Mouse (Mus musculus) urinary bladder, postnatal 36 days (tissue): ENCODE results near the gene BC117090.
"Not testable (repeated sequence)": the region's sequence is repeated elsewhere in the genome, so short reads cannot be mapped to it uniquely, and the experiment has no call there.

Experiments used
- DNase-seq, 2 experiments: peaks; one replicate each; pipeline ENCODE4 v3.0.0; 2022; ENCODE audit warnings: low spot score in 2 of 2, mixed read lengths in 1 of 2

BC117090 gene

DNA sequence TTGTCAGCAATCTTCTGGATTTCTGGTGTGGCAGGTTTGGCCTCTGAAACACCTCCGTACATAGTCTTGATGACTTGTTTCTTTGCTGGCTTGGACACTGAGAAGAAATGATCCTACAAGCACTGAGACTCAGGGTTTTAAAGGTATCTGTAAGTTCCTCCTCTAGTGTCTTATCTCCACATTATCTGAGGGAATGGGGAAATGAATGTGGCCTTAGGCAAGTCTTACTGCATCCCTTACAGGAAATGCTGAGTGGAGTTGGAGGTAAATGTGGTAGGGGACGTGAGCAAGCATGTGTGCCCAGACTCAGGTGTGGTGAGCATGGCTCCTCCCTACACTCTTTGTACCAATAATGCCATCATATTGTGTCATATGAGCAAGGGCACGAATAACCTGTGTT, at the start of gene BC117090:
TSS of gene BC117090 (minus strand) at position 101 of the 400 bp plus-strand sequence.
- DNase-seq = no peak

DNA sequence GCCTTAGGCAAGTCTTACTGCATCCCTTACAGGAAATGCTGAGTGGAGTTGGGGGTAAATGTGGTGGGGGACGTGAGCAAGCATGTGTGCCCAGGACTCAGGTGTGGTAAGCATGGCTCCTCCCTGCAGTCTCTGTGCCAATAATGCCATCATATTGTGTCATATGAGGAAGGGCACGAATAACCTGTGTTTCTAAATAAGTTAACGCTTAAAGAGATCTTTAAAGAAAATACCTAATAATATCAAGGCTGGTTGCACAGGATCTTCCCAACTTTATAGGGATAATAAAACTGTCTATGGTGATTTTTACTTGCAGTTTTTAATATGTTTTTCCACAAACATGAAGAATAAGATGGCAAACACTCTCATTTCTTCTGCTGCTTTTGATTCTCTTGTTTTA, 33.5 kb upstream of the BC117090 start, which contains the start of gene BC100530:
TSS of gene BC100530 (minus strand) at position 101 of the 400 bp plus-strand sequence.
- DNase-seq = not testable (repeated sequence)

DNA sequence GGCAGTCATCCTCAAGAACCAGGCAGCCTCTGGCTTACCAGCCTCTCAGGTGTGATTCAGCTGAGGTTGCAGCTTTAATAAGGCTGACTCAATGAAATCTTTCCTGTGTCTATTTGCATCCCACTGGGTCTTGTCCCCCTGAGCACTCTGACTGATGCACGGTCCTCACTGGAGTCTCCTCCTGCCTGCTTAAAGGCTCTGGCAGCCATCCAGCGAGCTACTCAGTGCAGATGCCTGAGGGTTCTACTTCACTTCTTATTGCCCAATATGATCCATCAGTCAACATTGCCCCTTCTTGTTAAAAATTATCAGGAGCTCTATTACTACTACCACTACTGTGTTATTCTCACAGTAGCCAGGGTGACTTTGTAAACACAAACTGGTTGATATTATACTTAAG, 3.0 kb upstream of the BC117090 start:
- DNase-seq = no peak

DNA sequence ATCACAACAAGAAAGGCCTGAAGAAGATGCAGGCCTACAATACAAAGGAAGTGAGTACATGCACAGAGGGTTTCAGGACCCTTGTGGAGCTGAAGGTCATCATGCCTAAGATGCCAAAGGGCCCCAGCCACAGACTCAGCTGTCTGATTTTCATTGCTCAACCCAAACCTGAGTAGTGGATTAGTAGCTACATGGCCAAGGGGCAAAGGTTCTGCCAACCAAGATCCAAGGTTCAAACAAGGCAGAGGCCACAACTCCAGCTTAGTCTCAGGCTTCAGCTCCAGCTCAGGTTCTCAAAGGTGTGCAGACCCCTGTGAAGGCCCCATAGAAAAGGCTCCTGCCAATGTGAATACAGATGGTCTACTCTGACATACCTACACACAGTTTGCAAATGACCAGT, 14.8 kb downstream of the BC117090 start:
- no peak for DNase-seq

DNA sequence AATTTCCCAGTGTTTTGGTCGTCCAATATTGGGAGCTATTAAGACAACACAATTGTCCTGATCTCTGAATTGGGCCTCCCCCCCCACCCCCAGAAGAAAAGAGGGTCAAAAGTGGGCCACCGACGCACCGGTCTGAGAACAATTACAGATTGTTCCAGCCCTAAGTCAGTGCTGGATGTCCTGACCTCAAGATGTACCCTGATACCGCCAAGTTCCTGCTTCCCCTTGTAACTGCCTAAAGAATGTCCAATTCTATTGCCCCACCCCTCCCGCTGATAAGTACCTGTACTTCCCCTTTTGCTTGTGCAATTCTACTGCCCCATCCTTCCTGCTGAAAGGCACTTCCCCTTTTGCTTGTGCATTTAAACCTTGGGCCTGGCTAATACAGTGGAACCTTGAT, 18.0 kb downstream of the BC117090 start:
- DNase-seq = not testable (repeated sequence)

DNA sequence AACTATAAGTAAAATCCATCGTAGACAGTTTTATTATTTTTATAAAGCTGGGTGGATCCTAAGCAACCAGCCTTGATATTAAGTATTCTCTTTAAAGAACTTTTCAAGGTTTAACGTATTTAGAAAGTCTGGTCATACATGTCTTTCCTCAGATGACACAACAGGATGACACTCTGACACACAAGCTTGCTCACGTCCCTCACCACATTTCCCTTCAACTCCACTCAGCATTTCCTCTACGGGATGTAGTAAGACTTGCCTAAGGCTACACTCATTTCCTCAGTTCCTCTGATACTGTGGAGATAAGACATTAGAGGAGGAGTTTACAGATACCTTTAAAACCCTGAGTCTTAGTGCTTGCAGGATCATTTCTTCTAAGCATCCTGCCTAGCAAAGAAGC, 26.5 kb downstream of the BC117090 start:
- DNase-seq = no peak

DNA sequence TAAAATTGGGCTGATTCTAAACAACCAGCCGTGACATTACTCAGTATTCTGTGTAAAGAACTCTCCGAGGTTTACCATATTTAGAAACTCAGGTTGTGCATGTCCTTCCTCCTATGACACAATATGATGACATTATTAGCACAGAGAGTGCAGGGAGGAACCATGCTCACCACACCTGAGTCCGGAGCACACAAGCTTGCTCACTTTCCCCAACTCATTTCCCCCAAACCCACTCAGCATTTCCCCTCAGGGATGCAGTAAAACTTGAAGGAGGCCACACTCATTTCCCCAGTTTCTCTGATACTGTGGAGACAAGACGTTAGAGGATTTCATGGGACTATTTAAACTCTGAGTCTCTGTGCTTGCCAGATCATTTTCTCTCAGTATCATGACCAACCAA, 45.0 kb downstream of the BC117090 start:
- no peak for DNase-seq

DNA sequence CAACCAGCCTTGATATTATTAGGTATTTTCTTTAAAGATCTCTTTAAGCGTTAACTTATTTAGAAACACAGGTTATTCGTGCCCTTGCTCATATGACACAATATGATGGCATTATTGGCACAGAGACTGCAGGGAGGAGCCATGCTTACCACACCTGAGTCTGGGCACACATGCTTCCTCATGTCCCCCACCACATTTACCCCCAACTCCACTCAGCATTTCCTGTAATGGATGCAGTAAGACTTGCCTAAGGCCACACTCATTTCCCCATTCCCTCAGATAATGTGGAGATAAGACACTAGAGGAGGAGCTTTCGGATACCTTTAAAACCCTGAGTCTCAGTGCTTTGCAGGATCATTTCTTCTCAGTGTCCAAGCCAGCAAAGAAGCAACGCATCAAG, 57.3 kb downstream of the BC117090 start, which contains the start of gene Stfa1:
TSS of gene Stfa1 (plus strand) at position 156 of the 400 bp plus-strand sequence.
- DNase-seq = not testable (repeated sequence)
